In the genomic region with DNA sequence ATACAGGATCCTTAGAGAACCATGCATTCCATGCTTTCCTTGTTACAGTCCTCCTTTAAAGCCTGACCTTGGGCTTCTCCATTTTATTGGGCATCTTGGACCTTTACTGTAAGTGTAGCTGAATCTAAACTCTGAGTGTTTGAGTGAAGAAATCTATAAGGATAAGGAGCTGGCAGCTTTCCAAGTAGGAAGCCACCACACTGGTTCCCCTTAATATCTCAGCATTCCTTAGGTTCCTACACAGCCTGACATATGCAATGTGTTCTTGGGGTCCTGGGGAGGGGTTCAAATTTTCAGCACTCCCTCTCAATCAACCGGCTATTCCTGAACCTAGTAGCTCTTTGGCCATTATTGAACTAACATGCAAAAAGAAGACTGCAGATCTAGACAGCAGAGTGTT, we compare ENCODE assay signal across 26 mouse cellular contexts. TPM values are rescaled to one million over a fixed set of nuclear protein-coding genes. Genes with fewer than 3 reads are reported as not detected.
DNase-seq lines count a peak whose midpoint lies in the region; ATAC-seq and TF ChIP-seq lines count a peak whose summit lies in the region.
"Had no signal": no experiment of that assay in that cellular context is flagged by ENCODE, and none has a peak within 500 bp of the region (broad histone marks: within the 10 kb centered on the region; RNA-seq: fewer than 3 reads in every experiment).

No protein-coding gene starts in this region.

- no peaks in the 10 kb centered on the region for H3K9me3 ChIP-seq in lung, embryonic 16.5 days (ENCODE audit: control insufficient read depth, low read length)
- no peaks in the 10 kb centered on the region for H3K9me3 ChIP-seq in intestine, embryonic 16.5 days (ENCODE audit: control insufficient read depth, low read length)
- H3K9me3 ChIP-seq: embryonic facial prominence, embryonic 13.5 days; embryonic facial prominence, embryonic 15.5 days; forebrain, embryonic 10.5 days; forebrain, embryonic 12.5 days had no signal

- TF ChIP-seq POLR2A in liver, adult 2 months (IDR thresholded peaks at IDR 0.05; ENCODE audit: extremely low read depth, insufficient read depth, low read length), result no peak

- DNase-seq in liver, adult 2 months (ENCODE audit: extremely low read depth, low read depth, low spot score), result no peak
- no peak for DNase-seq in liver
- DNase-seq in lung, postnatal 10 days, result no peak
- DNase-seq in adrenal gland, adult (ENCODE audit: inconsistent age in 2 of 2, low spot score in 1 of 2), result no peak
- no peak for DNase-seq in kidney, postnatal 36 days
- DNase-seq: adrenal gland, adult 2 months; adrenal gland, postnatal 10 days; adrenal gland, postnatal 25 days; cerebellum, adult 11 months; cerebellum, adult 18-20 months; cerebellum, adult 8-10 months; cerebellum, adult 9-11 months; cerebellum, postnatal 14 days; cerebellum, postnatal 36 days; embryo, embryonic 11 days had no signal

- H3K27ac ChIP-seq in liver, adult 2 months (replicated peaks; ENCODE audit: insufficient read depth, low read depth, low read length), result peak overlapping the region; percentile 55; the same call in 1 of the 2 replicates
- no peak overlapping the region for H3K27ac ChIP-seq in lung, embryonic 16.5 days (ENCODE audit: low read length)
- no peak overlapping the region for H3K27ac ChIP-seq in intestine, embryonic 16.5 days (ENCODE audit: low read length)
- H3K27ac ChIP-seq: embryonic facial prominence, embryonic 13.5 days; embryonic facial prominence, embryonic 15.5 days; forebrain, embryonic 10.5 days; forebrain, embryonic 12.5 days had no signal

- no peaks in the 10 kb centered on the region for H3K36me3 ChIP-seq in liver, adult 2 months (ENCODE audit: control insufficient read depth, insufficient read depth, low read length)
- no peaks in the 10 kb centered on the region for H3K36me3 ChIP-seq in lung, embryonic 16.5 days (ENCODE audit: control insufficient read depth, insufficient read depth, low read length)
- no peaks in the 10 kb centered on the region for H3K36me3 ChIP-seq in intestine, embryonic 16.5 days (ENCODE audit: control insufficient read depth, insufficient read depth, low read length)
- H3K36me3 ChIP-seq: embryonic facial prominence, embryonic 13.5 days; embryonic facial prominence, embryonic 15.5 days; forebrain, embryonic 10.5 days; forebrain, embryonic 12.5 days had no signal

- peaks cover 3% of the 10 kb centered on the region; the same call in 1 of the 2 replicates for H3K4me1 ChIP-seq in liver, adult 2 months (ENCODE audit: control insufficient read depth, insufficient read depth, low read length)
- H3K4me1 ChIP-seq in lung, embryonic 16.5 days (replicated peaks; ENCODE audit: control insufficient read depth, insufficient read depth, low read length), result peaks cover 2% of the 10 kb centered on the region; the same call in 1 of the 2 replicates
- no peaks in the 10 kb centered on the region for H3K4me1 ChIP-seq in intestine, embryonic 16.5 days (ENCODE audit: control insufficient read depth, insufficient read depth, low read length)
- H3K4me1 ChIP-seq: embryonic facial prominence, embryonic 13.5 days; embryonic facial prominence, embryonic 15.5 days; forebrain, embryonic 10.5 days; forebrain, embryonic 12.5 days had no signal

- ATAC-seq in lung, embryonic 16.5 days (ENCODE audit: low read depth), result peak; percentile 59
- ATAC-seq in intestine, embryonic 16.5 days, result peak; percentile 54
- ATAC-seq: activated CD4-positive, CD25-positive, alpha-beta regulatory T cell, adult 4 months; forebrain, embryonic 14.5 days; forebrain, embryonic 16.5 days; Patski had no signal

- no peak overlapping the region for H3K4me2 ChIP-seq in lung, embryonic 16.5 days (ENCODE audit: low read depth, low read length)
- no peak overlapping the region for H3K4me2 ChIP-seq in intestine, embryonic 16.5 days (ENCODE audit: low read depth, low read length)
- H3K4me2 ChIP-seq: embryonic facial prominence, embryonic 13.5 days; embryonic facial prominence, embryonic 15.5 days; forebrain, embryonic 12.5 days had no signal

- no peak overlapping the region for H3K9ac ChIP-seq in liver, adult 2 months (ENCODE audit: low read depth, low read length)
- no peak overlapping the region for H3K9ac ChIP-seq in lung, embryonic 16.5 days (ENCODE audit: low read length)
- H3K9ac ChIP-seq in intestine, embryonic 16.5 days (ENCODE audit: low read depth, low read length), result no peak overlapping the region
- H3K9ac ChIP-seq: embryonic facial prominence, embryonic 13.5 days; embryonic facial prominence, embryonic 15.5 days; forebrain, embryonic 12.5 days had no signal

- WGBS in liver, adult 2 months, result 22% methylated on average over 1 of the region's 1 CpGs
- 45% methylated on average over 1 of the region's 1 CpGs for WGBS in lung, embryonic 16.5 days
- 53% methylated on average over 1 of the region's 1 CpGs for WGBS in intestine, embryonic 16.5 days

- no peak overlapping the region for H3K4me3 ChIP-seq in liver, adult 2 months (ENCODE audit: insufficient read depth, low read depth, low read length)
- no peak overlapping the region for H3K4me3 ChIP-seq in lung, embryonic 16.5 days (ENCODE audit: low read length)
- H3K4me3 ChIP-seq in intestine, embryonic 16.5 days (ENCODE audit: low read length), result no peak overlapping the region
- H3K4me3 ChIP-seq: embryonic facial prominence, embryonic 13.5 days; embryonic facial prominence, embryonic 15.5 days; erythroblast, embryonic 14.5 days; forebrain, embryonic 10.5 days; forebrain, embryonic 12.5 days had no signal

- no peaks in the 10 kb centered on the region for H3K79me2 ChIP-seq in liver, adult 2 months (ENCODE audit: control insufficient read depth, insufficient read depth, low read length)

- no peak for TF ChIP-seq CTCF in liver, adult 2 months (IDR thresholded peaks at IDR 0.05; ENCODE audit: low read depth, low read length)

- H3K27me3 ChIP-seq in liver, adult 2 months (ENCODE audit: control insufficient read depth, insufficient read depth, low read length), result no peaks in the 10 kb centered on the region
- no peaks in the 10 kb centered on the region for H3K27me3 ChIP-seq in lung, embryonic 16.5 days (ENCODE audit: control insufficient read depth, insufficient read depth, low read depth, low read length)
- H3K27me3 ChIP-seq in intestine, embryonic 16.5 days (replicated peaks; ENCODE audit: control insufficient read depth, insufficient read depth, low read length), result no peaks in the 10 kb centered on the region
- H3K27me3 ChIP-seq: embryonic facial prominence, embryonic 13.5 days; embryonic facial prominence, embryonic 15.5 days; forebrain, embryonic 12.5 days had no signal

RNA-seq across cellular contexts. Expression of gene Tbl1x, which starts 38.0 kb away (rescaled TPM):
- 16.2 and 21.7 TPM in 2 replicates for total RNA-seq in liver, adult 2 months (2014; rRNA removed)
- 9.9 and 10.2 TPM in 2 replicates for polyA plus RNA-seq in liver, adult 2 months (2012; rRNA removed)
- polyA plus RNA-seq in lung, embryonic 16.5 days (2015; fragmentation: Nextera tagmentation; extraction: Ambion mirVana), result 66.9 and 68.0 TPM in 2 replicates
- 49.6 and 53.3 TPM in 2 replicates for polyA plus RNA-seq in intestine, embryonic 16.5 days (2015; fragmentation: Nextera tagmentation; extraction: Ambion mirVana)
